Mouse (Mus musculus) olfactory bulb, adult 2 months (tissue): ENCODE data around the gene Ubac2. TPM values are rescaled to one million over a fixed set of nuclear protein-coding genes. Genes with fewer than 3 reads are reported as not detected.

Experiments used
- H3K27ac ChIP-seq: fragments of 200-500 bp; 2 replicates; pipeline ENCODE4 v1.5.1; 2012; ENCODE audit warnings: low read depth, low read length; ENCODE audit not compliant: insufficient read depth
- H3K4me1 ChIP-seq: fragments of 200-500 bp; 2 replicates; pipeline ENCODE4 v1.6.1; 2012; ENCODE audit warnings: low read length; ENCODE audit not compliant: control insufficient read depth, insufficient read depth
- H3K4me3 ChIP-seq: fragments of 200-500 bp; 2 replicates; pipeline ENCODE4 v1.5.1; 2012; ENCODE audit warnings: mild to moderate bottlenecking, low read depth, low read length, moderate library complexity; ENCODE audit not compliant: insufficient read depth
- CTCF ChIP-seq: fragments of 200-500 bp; IDR thresholded peaks from 2 replicates; pipeline ENCODE4 v1.5.1; 2012; ENCODE audit warnings: low read depth, mild to moderate bottlenecking, low read length, moderate library complexity; ENCODE audit not compliant: insufficient read depth
- POLR2A ChIP-seq: fragments of 200-500 bp; IDR thresholded peaks from 2 replicates; pipeline ENCODE4 v1.6.1; 2012; ENCODE audit warnings: mild to moderate bottlenecking, low read depth, low read length, moderate library complexity; ENCODE audit not compliant: insufficient read depth
- WGBS: fragments of 180-500 bp; shearing (Covaris S2); methylation state at CpG from one replicate; pipeline ENCODE4 v1.1.7; 2018; 5-methylcytosine and 5-hydroxymethylcytosine counted together
- polyA plus RNA-seq: library from polyadenylated mRNA; stranded (reverse); fragments of >200 nt; gene quantifications from 2 replicates; pipeline ENCODE4 v1.2.4, GENCODE M21; 2012; ENCODE audit warnings: low replicate concordance; ENCODE audit not compliant: missing spikeins, insufficient read depth, insufficient read length

Gene Ubac2
- polyA plus RNA-seq, 1 experiment: not detected

- 99% methylated on average over 3 of the region's 3 CpGs for WGBS
- H3K4me1 ChIP-seq: peaks cover 3% of the 10 kb centered on the region; the same call in 1 of the 2 replicates
- no peak overlapping the region for H3K4me3 ChIP-seq
- H3K27ac ChIP-seq: no peak overlapping the region
- TF ChIP-seq CTCF (no peak), POLR2A (no peak)
Measured at GRCm38 (mm10) chr14:121949436-121949835, 71.0 kb downstream of the Ubac2 start.

GRCm38 (mm10) chr14:121949897-121950296, 71.5 kb downstream of the Ubac2 start:
- TF ChIP-seq POLR2A (no peak), CTCF (no peak)
- Histone ChIP-seq H3K4me3 (no peak overlapping the region), H3K4me1 (peaks cover 3% of the 10 kb centered on the region; the same call in 1 of the 2 replicates), H3K27ac (no peak overlapping the region)
- 90% methylated on average over 5 of the region's 5 CpGs for WGBS

- WGBS: 97% methylated on average over 2 of the region's 2 CpGs
- H3K4me1 ChIP-seq: no peaks in the 10 kb centered on the region; the same call in 1 of the 2 replicates
- H3K4me3 ChIP-seq: no peak overlapping the region
- no peak overlapping the region for H3K27ac ChIP-seq
- TF ChIP-seq POLR2A (no peak), CTCF (no peak)
Measured at GRCm38 (mm10) chr14:121951399-121952045, 73.1 kb downstream of the Ubac2 start.

GRCm38 (mm10) chr14:121952046-121952400, 73.6 kb downstream of the Ubac2 start:
- H3K4me1 ChIP-seq: no peaks in the 10 kb centered on the region; the same call in 1 of the 2 replicates
- H3K4me3 ChIP-seq: no peak overlapping the region
- H3K27ac ChIP-seq: no peak overlapping the region
- 97% methylated on average over 5 of the region's 5 CpGs for WGBS
- TF ChIP-seq CTCF (no peak), POLR2A (no peak)

- Histone ChIP-seq H3K27ac (no peak overlapping the region), H3K4me3 (no peak overlapping the region), H3K4me1 (peaks cover 2% of the 10 kb centered on the region; the same call in 1 of the 2 replicates)
- TF ChIP-seq CTCF (no peak), POLR2A (0 out of 2 replicates have a peak, but pooled peaks have one; percentile 19)
- 95% methylated on average over 11 of the region's 11 CpGs for WGBS
Measured at GRCm38 (mm10) chr14:121954129-121954528, 75.7 kb downstream of the Ubac2 start.

- Histone ChIP-seq H3K4me3 (no peak overlapping the region), H3K4me1 (peaks cover 2% of the 10 kb centered on the region; the same call in 1 of the 2 replicates), H3K27ac (no peak overlapping the region)
- TF ChIP-seq CTCF (no peak), POLR2A (no peak)
- WGBS: 98% methylated on average over 12 of the region's 12 CpGs
Measured at GRCm38 (mm10) chr14:121954608-121955007, 76.2 kb downstream of the Ubac2 start.

GRCm38 (mm10) chr14:121955176-121955795, 76.9 kb downstream of the Ubac2 start:
- TF ChIP-seq POLR2A: no peak
- 79% methylated on average over 5 of the region's 5 CpGs for WGBS
- Histone ChIP-seq H3K4me1 (peaks cover 2% of the 10 kb centered on the region; the same call in 1 of the 2 replicates), H3K4me3 (no peak overlapping the region), H3K27ac (no peak overlapping the region)

- no peak overlapping the region for H3K4me3 ChIP-seq
- no peak for TF ChIP-seq CTCF
- TF ChIP-seq POLR2A: no peak
- peaks cover 10% of the 10 kb centered on the region for H3K4me1 ChIP-seq
- 94% methylated on average over 5 of the region's 5 CpGs for WGBS
- H3K27ac ChIP-seq: no peak overlapping the region
Measured at GRCm38 (mm10) chr14:121956291-121956690, 77.9 kb downstream of the Ubac2 start.

- 87% methylated on average over 10 of the region's 10 CpGs for WGBS
- TF ChIP-seq POLR2A (no peak), CTCF (no peak)
- peaks cover 19% of the 10 kb centered on the region for H3K4me1 ChIP-seq
Measured at GRCm38 (mm10) chr14:121957176-121957871, 78.9 kb downstream of the Ubac2 start.

More at GRCm38 (mm10) chr14:121957176-121957871, 78.9 kb downstream of the Ubac2 start:
- H3K4me3 ChIP-seq: no peak overlapping the region
- H3K27ac ChIP-seq: no peak overlapping the region
